Mouse (Mus musculus) left cerebral cortex, postnatal 25 days (tissue): ENCODE measurements around the gene Tmigd3. TPM values are rescaled to one million over a fixed set of nuclear protein-coding genes. Genes with fewer than 3 reads are reported as not detected.
"Not testable (repeated sequence)": the region's sequence is repeated elsewhere in the genome, so short reads cannot be mapped to it uniquely, and the experiment has no call there.

ENCODE experiments used
- DNase-seq, 2 experiments: peaks; one replicate each; pipeline ENCODE4 v3.0.0; 2022; ENCODE audit warnings: low spot score in 2 of 2, mixed read lengths in 1 of 2
- intact Hi-C: fragments of 180-260 bp; cut with DNase I; formaldehyde crosslinking; loops from one replicate; pipeline ENCODE4 v1.15.1; 2025
- total RNA-seq, 2 experiments: library from RNA; stranded (reverse); gene quantifications; 2 replicates each; pipeline ENCODE4 v1.2.3; 2021

Tmigd3 gene
- total RNA-seq, 2 experiments from 2014 or later: 0.69 TPM; not detected in 1

- no peak for DNase-seq
Measured at GRCm38 (mm10) chr3:105898861-105899260, 28.2 kb downstream of the Tmigd3 start.

GRCm38 (mm10) chr3:105899394-105900147 is 28.9 kb downstream of the Tmigd3 start:
- peak; percentile 79 to 88 for DNase-seq
- intact Hi-C loops: loop anchor here (2.0 to 5.0 kb wide), 4 partner anchors 97 to 212 kb away; partner anchors contain the start of genes Ddx20 and Rap1a

More at GRCm38 (mm10) chr3:105898861-105899260, 28.2 kb downstream of the Tmigd3 start:
- intact Hi-C loops: loop anchor here (2.0 to 5.0 kb wide), 4 partner anchors 97 to 212 kb away; partner anchors contain the start of genes Ddx20 and Rap1a

GRCm38 (mm10) chr3:105900266-105900665 is 29.6 kb downstream of the Tmigd3 start:
- no peak for DNase-seq
- intact Hi-C loops: no loop called here

- no peak for DNase-seq
- intact Hi-C loops: no loop called here
Measured at GRCm38 (mm10) chr3:105900716-105901115, 30.0 kb downstream of the Tmigd3 start.

- no peak for DNase-seq
- intact Hi-C loops: no loop called here
Measured at GRCm38 (mm10) chr3:105901468-105901867, 30.8 kb downstream of the Tmigd3 start.

- DNase-seq: no peak
- intact Hi-C loops: no loop called here
Measured at GRCm38 (mm10) chr3:105904213-105904612, 33.5 kb downstream of the Tmigd3 start.

- no peak for DNase-seq
- intact Hi-C loops: no loop called here
Measured at GRCm38 (mm10) chr3:105904721-105905120, 34.0 kb downstream of the Tmigd3 start.

- intact Hi-C loops: no loop called here
- DNase-seq: no peak
Measured at GRCm38 (mm10) chr3:105907956-105908655, 37.4 kb downstream of the Tmigd3 start.

GRCm38 (mm10) chr3:105908976-105909375 is 38.3 kb downstream of the Tmigd3 start:
- no peak for DNase-seq
- intact Hi-C loops: no loop called here

- no peak for DNase-seq
- intact Hi-C loops: no loop called here
Measured at GRCm38 (mm10) chr3:105910519-105911190, 40.0 kb downstream of the Tmigd3 start.

- intact Hi-C loops: no loop called here
- DNase-seq: no peak
Measured at GRCm38 (mm10) chr3:105912097-105912880, 41.6 kb downstream of the Tmigd3 start.

GRCm38 (mm10) chr3:105913839-105914681 is 43.4 kb downstream of the Tmigd3 start:
- DNase-seq: no peak
- intact Hi-C loops: no loop called here

GRCm38 (mm10) chr3:105915281-105915680 is 44.6 kb downstream of the Tmigd3 start:
- no peak for DNase-seq
- intact Hi-C loops: no loop called here

GRCm38 (mm10) chr3:105916455-105916854 is 45.8 kb downstream of the Tmigd3 start:
- DNase-seq, intact Hi-C loops: not testable (repeated sequence)

- intact Hi-C loops: no loop called here
- no peak for DNase-seq
Measured at GRCm38 (mm10) chr3:105917656-105918354, 47.1 kb downstream of the Tmigd3 start.

GRCm38 (mm10) chr3:105918355-105918745 is 47.6 kb downstream of the Tmigd3 start:
- no peak for DNase-seq
- intact Hi-C loops: no loop called here

GRCm38 (mm10) chr3:105920743-105921142 is 50.0 kb downstream of the Tmigd3 start:
- intact Hi-C loops, DNase-seq: not testable (repeated sequence)

- no peak for DNase-seq
- intact Hi-C loops: no loop called here
Measured at GRCm38 (mm10) chr3:105921959-105922358, 51.3 kb downstream of the Tmigd3 start.
